Mouse (Mus musculus) 3T3-L1 (cell line): ENCODE measurements around the gene Ssu2.

ENCODE experiments used
- DNase-seq: peaks from one replicate; pipeline ENCODE4 v3.0.0-alpha.2; 2015; ENCODE audit warnings: low read depth, low spot score

Ssu2 gene

DNA sequence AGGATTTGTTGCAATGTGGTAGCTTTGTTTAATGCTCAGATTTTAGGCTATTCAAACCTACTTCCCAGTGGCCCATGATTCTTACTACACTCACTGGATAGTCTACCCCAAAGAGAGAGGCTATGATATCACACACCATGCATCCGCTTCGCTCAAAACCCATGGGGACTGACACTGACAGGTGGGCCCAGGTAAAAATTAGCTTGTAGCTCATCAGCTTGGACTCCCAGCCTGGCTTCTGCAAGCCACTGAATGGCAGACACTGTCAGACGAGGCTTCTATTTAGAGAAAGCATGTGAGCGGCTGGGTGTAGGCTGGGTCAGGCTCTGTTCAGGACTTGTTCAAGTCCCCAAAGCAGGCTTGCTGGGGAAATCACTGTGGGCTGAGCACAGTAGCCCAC is 37.4 kb downstream of the Ssu2 start:
- no peak for DNase-seq

DNA sequence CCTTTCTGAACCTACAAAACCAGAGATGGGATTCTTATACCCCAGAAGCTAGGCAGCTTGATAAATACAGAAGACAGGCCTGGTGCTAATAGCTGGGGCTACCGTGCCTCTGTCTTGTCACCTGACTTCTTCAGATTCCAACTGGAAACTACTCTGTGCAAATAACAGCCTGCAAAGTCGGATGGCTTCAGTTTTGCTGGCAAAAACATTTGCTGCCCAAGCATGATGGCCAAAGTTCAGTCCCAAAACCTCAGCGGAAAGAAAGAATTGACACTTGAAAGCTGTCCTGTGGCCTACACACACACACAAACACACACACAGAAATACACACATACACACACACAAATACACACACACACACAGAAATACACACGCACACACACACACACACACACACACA is 48.8 kb downstream of the Ssu2 start:
- no peak for DNase-seq

DNA sequence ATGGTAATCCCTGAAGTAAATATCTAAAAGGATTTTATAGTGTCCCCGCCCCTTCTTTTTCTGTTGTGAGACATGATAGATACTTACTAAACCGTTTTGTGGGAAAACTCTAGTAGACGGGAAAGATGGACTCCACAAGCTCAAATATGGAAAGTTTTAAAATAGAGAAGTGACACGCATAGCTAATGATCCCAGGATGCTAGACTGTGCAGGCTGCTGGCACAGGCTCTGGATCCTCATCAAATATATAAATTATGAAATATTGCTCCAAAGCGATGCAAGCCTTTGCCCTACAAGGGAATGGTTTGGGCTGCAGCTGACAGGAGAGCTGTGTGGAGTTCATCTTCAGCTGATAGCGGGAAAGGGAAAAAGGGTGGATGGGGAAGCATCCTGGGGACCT is 50.2 kb downstream of the Ssu2 start:
- DNase-seq, result no peak

DNA sequence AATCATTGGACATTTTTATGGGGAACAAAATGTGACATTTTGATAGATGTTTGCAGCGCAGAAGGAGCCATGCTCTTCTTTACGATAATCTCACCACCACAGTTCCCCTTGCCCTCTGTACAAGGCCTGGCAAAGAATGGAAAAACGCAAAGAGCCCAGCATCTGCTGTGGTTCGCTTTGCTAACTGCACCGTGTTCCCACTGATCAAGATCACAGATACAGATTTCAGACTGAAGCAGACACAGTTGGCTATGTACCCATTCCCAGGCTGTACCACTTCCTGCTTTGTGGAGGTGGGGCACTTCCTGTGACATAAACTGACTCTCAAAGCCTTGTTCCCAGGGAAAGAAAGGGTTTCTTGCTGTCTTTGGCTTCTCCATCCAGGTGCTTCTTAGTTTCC is 53.9 kb downstream of the Ssu2 start:
- no peak for DNase-seq

DNA sequence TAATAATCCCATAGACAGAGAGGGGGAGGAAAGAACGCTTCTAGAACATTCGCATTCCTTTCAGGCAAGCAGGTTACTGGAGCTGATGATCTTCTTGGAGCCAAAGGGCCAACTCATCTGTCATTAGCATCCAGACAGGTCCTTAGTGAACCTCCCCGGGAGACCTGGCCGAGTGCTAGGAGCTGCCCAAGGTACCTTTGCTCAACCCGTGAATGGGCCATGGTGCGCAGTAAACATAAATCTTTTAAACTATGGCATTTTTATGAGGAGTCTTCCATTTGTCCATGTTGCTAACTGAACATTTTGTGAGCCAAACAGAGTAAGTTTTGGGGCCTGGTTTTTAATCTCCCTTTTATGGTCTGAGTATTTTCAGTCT is 56.6 kb downstream of the Ssu2 start:
- no peak for DNase-seq

DNA sequence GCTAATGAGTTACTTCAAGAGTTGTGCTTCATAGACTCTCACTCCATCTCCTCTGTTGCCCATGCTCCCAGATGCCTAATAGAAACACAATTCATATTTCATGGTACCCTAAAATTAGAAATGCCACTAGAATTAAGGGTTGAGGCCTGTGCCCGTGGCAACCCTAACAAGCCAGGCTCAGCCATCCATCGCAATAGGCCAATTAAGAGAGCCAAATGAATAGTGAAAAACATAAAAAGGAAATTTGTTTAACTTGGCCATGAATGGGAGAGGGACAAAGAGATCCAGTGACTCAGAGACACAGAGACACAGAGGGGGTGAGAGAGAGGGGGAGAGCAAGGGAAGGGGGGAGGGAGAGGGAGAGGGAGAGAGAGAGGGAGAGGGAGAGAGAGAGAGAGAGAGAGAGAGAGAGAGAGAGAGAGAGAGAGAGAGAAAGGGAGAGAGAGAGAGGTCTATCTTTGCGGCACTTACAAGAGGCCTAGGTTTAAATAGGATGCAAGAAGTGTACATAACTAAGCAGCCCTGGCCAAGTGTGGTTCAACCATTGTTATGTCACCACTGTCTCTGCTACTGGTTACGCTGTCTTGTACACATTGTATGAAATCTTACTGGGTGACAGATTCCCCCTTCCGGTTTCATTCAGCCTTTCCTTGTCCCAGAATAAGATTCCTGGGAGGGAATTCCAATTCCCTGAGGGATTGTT is 57.2 kb downstream of the Ssu2 start:
- no peak for DNase-seq

DNA sequence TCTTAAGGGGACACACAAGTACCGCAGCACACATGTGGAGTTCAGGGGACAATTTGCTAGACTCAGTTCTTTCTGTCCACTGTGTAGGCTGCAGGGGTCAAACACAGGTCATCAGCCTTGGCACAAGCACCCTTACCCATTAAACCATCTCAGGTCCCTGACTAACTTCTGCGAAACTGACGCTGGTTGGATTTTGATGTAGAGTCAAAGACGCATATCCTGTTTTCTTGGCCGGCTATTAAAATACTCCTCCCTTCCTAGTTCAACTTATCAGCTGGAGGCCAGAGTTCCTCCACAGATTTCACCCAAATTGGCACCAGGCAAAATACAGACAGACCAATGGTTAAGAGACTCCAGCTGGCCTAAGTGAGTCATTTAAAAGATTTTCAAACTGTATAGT is 60.0 kb downstream of the Ssu2 start:
- DNase-seq, result no peak

DNA sequence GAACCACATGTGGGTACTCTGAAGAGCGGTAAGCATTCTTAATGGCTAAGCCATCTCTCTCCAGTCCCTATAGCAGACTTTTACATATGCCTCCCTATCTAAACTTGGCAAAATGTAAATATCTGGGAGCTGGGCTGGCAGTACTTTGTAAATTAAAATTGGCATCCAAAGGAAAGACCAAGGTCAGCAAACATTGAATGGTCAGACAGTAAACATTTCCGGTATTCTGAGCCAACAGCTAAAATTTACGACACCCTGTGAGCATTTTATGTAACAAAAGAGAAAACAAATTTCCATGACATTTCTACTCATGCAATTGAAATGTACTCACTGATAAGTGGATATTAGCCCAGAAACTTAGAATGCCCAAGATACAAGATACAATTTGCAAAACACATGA is 62.6 kb downstream of the Ssu2 start:
- no peak for DNase-seq

DNA sequence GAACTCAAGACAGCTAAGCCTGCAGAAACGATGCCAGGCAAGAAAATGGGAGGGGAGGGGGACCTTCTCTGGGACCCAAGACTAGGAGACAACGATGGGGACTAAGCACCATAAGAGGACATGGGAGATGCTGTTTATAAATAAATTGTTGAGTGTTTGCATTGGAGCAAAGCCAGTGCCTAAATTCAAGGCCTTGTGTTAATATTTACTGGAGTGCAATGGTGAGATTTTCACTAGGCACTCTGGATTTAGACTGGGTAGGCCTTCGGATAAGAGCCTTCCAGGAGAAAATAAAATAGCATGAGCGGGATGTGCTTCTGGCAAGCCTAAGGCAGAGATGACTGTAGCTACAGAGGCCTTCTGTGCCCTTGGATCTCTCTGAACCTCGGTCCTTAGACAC is 64.9 kb downstream of the Ssu2 start:
- DNase-seq, result no peak

DNA sequence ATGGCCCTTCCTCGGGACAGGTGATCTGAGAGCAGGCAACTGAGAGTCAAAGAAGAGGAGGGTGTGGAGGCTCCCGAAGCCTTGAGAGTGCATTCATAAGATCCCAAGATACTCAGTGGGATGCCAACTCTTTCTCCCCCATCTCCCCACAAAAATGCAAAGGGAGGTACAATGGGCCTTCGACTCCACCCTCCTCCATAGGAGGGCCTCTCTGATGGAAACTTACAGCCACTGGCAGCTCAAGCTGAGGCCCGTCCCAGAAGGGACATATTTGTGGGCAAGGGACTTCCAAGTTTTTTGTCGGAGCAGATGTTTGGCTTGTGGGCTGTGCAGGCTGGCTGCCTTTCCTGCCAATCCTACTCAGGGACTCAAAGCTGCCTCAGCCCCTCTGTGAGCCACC is 67.1 kb downstream of the Ssu2 start:
- DNase-seq, result peak; percentile 84

DNA sequence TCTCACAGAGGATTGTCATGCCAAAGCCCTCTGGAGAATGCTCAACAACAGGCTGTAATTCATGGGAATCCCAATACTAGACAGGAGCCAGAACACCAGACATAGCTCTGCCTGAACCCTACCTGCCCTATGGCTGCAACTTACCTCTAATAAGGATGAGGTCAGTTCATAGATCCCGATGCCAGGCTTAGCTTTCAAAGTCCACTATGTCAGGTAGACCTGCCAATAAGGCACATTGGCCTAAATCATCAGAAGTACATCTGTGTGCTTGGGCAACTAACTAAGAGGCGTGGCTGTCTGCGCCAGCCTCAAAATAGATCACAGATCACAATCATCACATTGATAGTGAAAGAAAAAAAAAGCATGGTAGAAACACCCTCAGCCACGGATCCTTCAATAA is 68.4 kb downstream of the Ssu2 start:
- no peak for DNase-seq

DNA sequence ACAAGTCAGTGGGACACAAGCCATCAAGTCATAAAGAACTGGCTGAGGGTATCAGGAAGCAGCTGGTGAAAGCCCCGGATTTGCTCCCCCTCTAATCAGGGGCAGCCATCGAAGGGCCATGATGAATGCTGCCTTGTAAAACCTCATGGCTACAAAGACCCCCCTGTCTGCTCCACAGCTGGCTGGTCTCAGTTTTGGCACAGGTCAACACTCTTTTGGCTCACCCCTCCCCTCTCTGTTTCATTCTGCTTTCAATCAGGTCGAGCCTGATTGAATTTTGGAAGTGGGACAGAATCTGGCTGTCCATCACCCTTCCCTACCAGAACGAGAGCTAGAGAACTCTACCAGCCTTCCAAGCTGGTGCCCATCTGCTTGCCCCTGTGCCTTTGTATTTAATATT is 76.4 kb downstream of the Ssu2 start:
- DNase-seq, result no peak

DNA sequence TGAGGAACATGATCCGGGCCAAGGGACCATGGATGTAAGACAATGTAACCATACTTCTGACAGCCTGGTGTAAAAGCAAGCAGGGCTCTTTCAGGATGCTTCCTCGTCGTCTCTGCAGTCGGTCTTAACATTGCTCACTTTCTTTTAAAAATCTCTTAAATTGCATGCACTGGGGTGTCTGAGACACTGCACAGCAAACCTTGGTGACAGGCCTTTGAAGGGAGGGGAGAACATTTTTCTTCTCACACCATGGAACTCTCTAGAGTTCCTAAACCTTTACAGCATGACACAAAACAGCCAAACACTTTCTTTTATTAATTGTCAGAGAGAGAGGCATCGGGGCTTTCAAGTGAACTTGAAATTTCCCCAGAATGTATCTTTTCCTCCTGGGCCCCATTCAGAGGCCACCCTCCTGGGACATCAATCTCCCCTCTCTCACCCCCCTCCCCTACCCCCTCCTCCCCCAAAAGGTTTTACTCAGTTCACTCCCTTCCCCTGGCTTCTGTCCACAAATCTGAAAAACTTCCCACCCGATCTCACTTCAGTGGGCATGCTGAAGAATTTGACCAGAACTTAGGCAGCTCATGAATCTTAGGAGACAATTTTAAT is 78.4 kb downstream of the Ssu2 start:
- DNase-seq, result no peak
